In the genomic region with DNA sequence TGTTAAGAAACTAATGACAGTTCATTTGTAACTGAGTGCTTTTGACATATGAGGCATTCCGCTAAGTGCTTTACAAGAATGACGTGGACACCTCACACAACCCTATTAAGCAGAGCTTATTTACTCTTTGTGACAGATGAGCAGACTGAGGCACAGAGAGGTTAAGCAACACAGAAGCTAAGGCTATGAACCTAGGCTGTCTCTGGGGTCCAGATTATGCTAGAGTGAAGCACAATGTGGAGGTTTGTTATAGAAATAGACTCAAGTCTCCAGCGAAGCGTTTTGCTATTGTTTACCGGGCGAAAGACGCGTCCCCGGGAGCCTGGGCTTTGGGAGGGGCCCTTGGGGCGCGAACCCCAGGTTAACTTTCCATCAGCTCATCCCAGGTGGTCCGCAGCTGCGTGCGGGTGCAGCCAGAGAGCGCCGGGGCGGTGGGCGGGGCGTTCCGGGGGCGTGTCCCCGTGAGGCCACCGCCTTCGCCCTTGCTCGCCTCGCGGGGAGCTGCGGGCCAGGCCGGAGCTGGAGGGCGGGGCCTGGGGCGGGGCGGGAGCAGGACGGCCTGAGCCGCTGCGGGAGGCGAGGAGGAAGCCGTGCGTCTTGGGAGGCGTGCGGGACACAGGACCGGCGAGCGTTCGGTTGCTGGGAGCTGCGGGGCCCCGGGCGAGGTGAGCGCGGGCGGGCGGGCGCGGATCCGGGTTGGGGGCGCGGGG, we compare ENCODE assay signal across 8 mouse cellular contexts. TPM values are rescaled to one million over a fixed set of nuclear protein-coding genes. Genes with fewer than 3 reads are reported as not detected.
A peak's percentile ranks its signal among the peaks of the same experiment; 100 is the strongest.
DNase-seq lines count a peak whose midpoint lies in the region; ATAC-seq and TF ChIP-seq lines count a peak whose summit lies in the region.

Igsf3 (plus strand) TSS at position 546 of the 710 bp plus-strand sequence.

- H3K4me3 ChIP-seq in E14TG2a.4 (replicated peaks; ENCODE audit: low read length), result peak within 1 kb of the TSS; percentile 87
- peak within 1 kb of the TSS; percentile 78 for H3K4me3 ChIP-seq in forebrain, embryonic 11.5 days (ENCODE audit: low read depth, low read length)
- H3K4me3 ChIP-seq in olfactory bulb, adult 2 months (ENCODE audit: insufficient read depth, low read depth, low read length), result peak within 1 kb of the TSS; percentile 63
- peak within 1 kb of the TSS; percentile 67 for H3K4me3 ChIP-seq in thymus, adult 2 months (ENCODE audit: control insufficient read depth, insufficient read depth, low read length)

- peak within 1 kb of the TSS; percentile 73 for H3K9ac ChIP-seq in forebrain, embryonic 11.5 days (ENCODE audit: low read length)

- H3K4me2 ChIP-seq in forebrain, embryonic 11.5 days (ENCODE audit: low read depth, low read length, severe bottlenecking), result peak within 1 kb of the TSS; percentile 97

- TF ChIP-seq POLR2A in olfactory bulb, adult 2 months (IDR thresholded peaks at IDR 0.05; ENCODE audit: insufficient read depth, low read depth, low read length), result peak; percentile 27; the same call in 1 of the 2 replicates
- TF ChIP-seq POLR2A in thymus, adult 2 months (IDR thresholded peaks at IDR 0.05; ENCODE audit: control insufficient read depth, extremely low read depth, insufficient read depth, low read length, poor library complexity), result no peak

- intact Hi-C loops in heart, postnatal 14 days (cut with DNase I), result no loop called here

- peaks cover 21% of the 10 kb centered on the region for H3K27me3 ChIP-seq in E14TG2a.4 (ENCODE audit: insufficient read depth, low read length)
- H3K27me3 ChIP-seq in forebrain, embryonic 11.5 days (ENCODE audit: control insufficient read depth, insufficient read depth, low read length), result no peaks in the 10 kb centered on the region
- H3K27me3 ChIP-seq in thymus, adult 2 months (ENCODE audit: control insufficient read depth, insufficient read depth, low read length), result peaks cover 3% of the 10 kb centered on the region; the same call in 1 of the 2 replicates

- H3K4me1 ChIP-seq in E14TG2a.4 (replicated peaks; ENCODE audit: low read depth, low read length), result peaks cover 86% of the 10 kb centered on the region
- peaks cover 23% of the 10 kb centered on the region for H3K4me1 ChIP-seq in forebrain, embryonic 11.5 days (replicated peaks; ENCODE audit: control insufficient read depth, insufficient read depth, low read length)
- peaks cover 1% of the 10 kb centered on the region for H3K4me1 ChIP-seq in olfactory bulb, adult 2 months (ENCODE audit: control insufficient read depth, insufficient read depth, low read length)
- H3K4me1 ChIP-seq in thymus, adult 2 months (replicated peaks; ENCODE audit: control insufficient read depth, insufficient read depth, low read length), result peaks cover 13% of the 10 kb centered on the region

- peak; percentile 73 for DNase-seq in c-Kit-positive CD71-positive TER-119-negative erythroid progenitor cells, embryonic 14.5 days (ENCODE audit: low read depth)
- peak; percentile 92 for DNase-seq in forebrain, embryonic 11.5 days (ENCODE audit: low spot score)
- peak; percentile 88 for DNase-seq in heart, postnatal 14 days
- peak; percentile 40 to 53 for DNase-seq in layer of hippocampus, adult 18-20 months (ENCODE audit: low spot score in 2 of 2)
- DNase-seq in lung, adult 18-20 months, result peak; percentile 77 to 84
- peak; percentile 90 for DNase-seq in thymus, adult 2 months

- H3K27ac ChIP-seq in forebrain, embryonic 11.5 days (ENCODE audit: low read depth, low read length), result no peak within 1 kb of the TSS
- peak within 1 kb of the TSS; percentile 66 for H3K27ac ChIP-seq in olfactory bulb, adult 2 months (ENCODE audit: insufficient read depth, low read depth, low read length)
- H3K27ac ChIP-seq in thymus, adult 2 months (ENCODE audit: control insufficient read depth, insufficient read depth, low read length), result no peak within 1 kb of the TSS

- TF ChIP-seq CTCF in E14TG2a.4 (conservative IDR thresholded peaks at IDR 0.05; ENCODE audit: low read length), result no peak
- no peak for TF ChIP-seq CTCF in olfactory bulb, adult 2 months (IDR thresholded peaks at IDR 0.05; ENCODE audit: insufficient read depth, low read depth, low read length)
- TF ChIP-seq CTCF in thymus, adult 2 months (IDR thresholded peaks at IDR 0.05; ENCODE audit: borderline replicate concordance, control insufficient read depth, extremely low read depth, insufficient read depth, low read length, poor library complexity), result 0 out of 2 replicates have a peak, but pooled peaks have one; percentile 30

- H3K36me3 ChIP-seq in E14TG2a.4 (ENCODE audit: insufficient read depth, low read length), result peaks cover 17% of the 10 kb centered on the region
- no peaks in the 10 kb centered on the region for H3K36me3 ChIP-seq in forebrain, embryonic 11.5 days (ENCODE audit: control insufficient read depth, insufficient read depth, low read length)
- H3K36me3 ChIP-seq in thymus, adult 2 months (ENCODE audit: control insufficient read depth, insufficient read depth, low read length), result no peaks in the 10 kb centered on the region

- 5% methylated on average over 34 of the region's 56 CpGs for WGBS in forebrain, embryonic 11.5 days
- WGBS in olfactory bulb, adult 2 months, result 5% methylated on average over 56 of the region's 56 CpGs
- 5% methylated on average over 51 of the region's 56 CpGs for WGBS in thymus, adult 2 months

- peak; percentile 85 for ATAC-seq in forebrain, embryonic 11.5 days (replicated peaks; ENCODE audit: low FRiP score)

- H3K9me3 ChIP-seq in E14TG2a.4 (ENCODE audit: low read length), result no peaks in the 10 kb centered on the region
- H3K9me3 ChIP-seq in forebrain, embryonic 11.5 days (ENCODE audit: control insufficient read depth, low read length), result no peaks in the 10 kb centered on the region

RNA-seq across cellular contexts. Expression of gene Igsf3, which starts in this region (rescaled TPM):
- 19.1 and 19.3 TPM in 2 replicates for polyA plus RNA-seq in forebrain, embryonic 11.5 days (2014; fragmentation: Nextera tagmentation; extraction: Ambion mirVana)
- total RNA-seq in heart, postnatal 14 days (2021), result 10 to 100 TPM; 14.9 to 16.8 TPM
- 10 to 100 TPM; 15.7 to 17.6 TPM for total RNA-seq in layer of hippocampus, adult 18-20 months (2021)
- not detected in 2 replicates for polyA plus RNA-seq in olfactory bulb, adult 2 months (2012; ENCODE audit: insufficient read depth, insufficient read length, low replicate concordance, missing spikeins)
- 8.6 and 9.7 TPM in 2 replicates for polyA plus RNA-seq in thymus, adult 2 months (2012; rRNA removed)
